Mouse (Mus musculus): ENCODE results near the gene Ces3a.
A peak's percentile ranks its signal among the peaks of the same experiment; 100 is the strongest.
"Not testable (repeated sequence)": the region's sequence is repeated elsewhere in the genome, so short reads cannot be mapped to it uniquely, and the experiment has no call there.

Ces3a gene

DNA sequence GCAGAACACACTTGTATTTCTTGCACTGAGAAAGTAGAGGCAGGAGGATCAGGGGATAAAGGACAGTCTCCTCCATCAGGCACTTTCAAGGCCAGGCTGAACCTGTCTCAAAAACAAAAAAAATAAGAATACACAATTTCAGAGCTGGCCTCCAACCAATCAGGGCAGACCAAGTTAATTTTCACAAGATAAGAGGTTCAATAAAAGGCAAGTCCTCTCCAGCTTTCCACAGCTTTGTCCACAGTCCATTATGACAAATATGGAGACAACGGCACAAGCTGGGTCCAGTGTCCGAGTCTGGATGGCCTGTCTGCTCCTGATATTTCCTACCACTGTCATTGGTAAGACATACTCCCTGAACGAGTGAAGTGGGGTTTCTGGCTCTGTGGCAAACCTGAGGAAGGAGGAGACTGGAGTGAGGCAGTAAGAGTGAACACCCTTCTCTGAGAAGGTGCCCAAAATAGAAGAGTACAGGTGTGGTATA, at the start of gene Ces3a:
Ces3a (plus strand) TSS at position 231 of the 484 bp plus-strand sequence.
- DNase-seq (ENCODE audit: low spot score in 2 of 2), result no peak

DNA sequence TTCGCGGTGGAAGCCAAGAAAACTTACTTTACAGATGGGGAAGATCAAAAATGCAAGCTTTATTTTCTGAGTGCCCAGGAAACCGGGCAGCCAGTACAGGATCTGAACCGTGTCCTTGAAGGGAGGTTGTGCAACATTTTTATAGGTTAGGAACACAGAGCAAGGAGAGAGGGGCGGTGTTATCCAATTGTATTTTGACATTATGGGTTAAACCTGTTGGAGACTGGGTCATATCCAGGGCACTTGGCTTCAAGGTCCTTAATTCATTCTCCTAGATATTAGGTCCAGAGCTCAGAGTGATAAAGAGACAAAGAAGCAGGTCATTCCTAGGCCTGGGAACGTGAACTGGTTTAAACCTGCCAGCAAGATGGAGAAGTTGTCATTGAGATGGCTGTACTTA, 49.2 kb upstream of the Ces3a start:
- no peak for DNase-seq (ENCODE audit: low spot score in 2 of 2)

GRCm38 (mm10) chr8:105000586-105000985, 47.8 kb upstream of the Ces3a start, which contains the start of gene Ces2h:
Gene Ces2h, plus strand, starts transcription at chr8:105000853.
- no peak for DNase-seq (ENCODE audit: low spot score in 2 of 2)

GRCm38 (mm10) chr8:105010000-105010399, 38.4 kb upstream of the Ces3a start:
- DNase-seq (ENCODE audit: low spot score in 2 of 2), result no peak

DNA sequence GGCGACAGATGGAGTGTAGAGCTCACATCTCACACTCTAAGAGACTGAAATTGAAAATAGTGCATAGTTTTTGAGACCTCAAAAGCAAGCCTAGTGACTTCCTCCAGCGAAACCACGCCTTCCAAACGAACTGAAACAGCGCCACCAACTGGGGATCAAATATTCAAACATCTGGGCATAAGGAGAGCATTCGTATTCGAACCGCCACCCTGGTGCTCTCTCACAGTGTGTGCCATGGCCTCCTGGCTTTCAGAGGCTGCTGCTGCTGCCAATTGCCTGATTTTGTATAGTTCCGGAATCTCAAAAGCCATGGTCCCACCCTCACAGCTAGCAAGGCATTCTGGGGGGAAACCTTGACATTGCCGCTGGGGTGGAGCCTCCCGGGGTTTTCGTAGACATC, 37.3 kb upstream of the Ces3a start:
- no peak for DNase-seq (ENCODE audit: low spot score in 2 of 2)

DNA sequence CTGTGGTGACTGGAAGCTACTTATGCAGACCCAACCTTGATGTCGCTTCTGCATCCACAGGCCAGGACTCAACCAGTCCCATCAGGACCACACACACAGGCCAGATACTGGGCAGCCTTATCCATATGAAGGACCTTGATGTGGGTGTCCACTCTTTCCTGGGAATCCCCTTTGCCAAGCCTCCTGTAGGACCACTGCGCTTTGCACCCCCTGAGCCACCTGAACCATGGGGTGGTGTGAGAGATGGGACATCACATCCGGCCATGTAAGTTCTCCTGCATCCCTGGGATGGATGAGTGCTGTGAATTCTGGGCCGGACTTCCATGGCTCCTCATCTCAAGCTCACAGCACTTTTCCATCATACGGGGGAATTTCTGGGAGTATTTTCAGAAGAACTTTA, 34.0 kb upstream of the Ces3a start:
- DNase-seq (ENCODE audit: low spot score in 2 of 2), result no peak

DNA sequence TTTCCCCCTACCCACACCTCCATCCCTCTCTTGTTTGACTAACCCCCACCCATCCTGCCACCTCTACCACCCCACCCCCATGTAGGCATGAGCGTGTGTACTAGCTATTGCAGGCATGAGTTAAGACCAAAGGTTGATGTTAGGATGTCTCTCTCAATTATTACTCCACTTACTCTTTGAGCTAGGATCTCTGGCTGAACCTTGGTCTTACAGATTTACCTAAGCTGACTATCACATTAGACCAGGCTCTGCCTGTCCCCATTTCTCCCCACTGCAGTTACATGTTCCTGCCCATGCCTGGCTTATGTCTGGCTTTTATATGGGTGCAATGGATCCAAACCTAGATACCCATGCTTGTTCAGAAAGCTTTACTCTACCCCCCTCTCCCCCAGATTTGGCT, 26.4 kb upstream of the Ces3a start:
- no peak for DNase-seq (ENCODE audit: low spot score in 2 of 2)

- DNase-seq (ENCODE audit: low spot score in 2 of 2), result no peak
Measured at GRCm38 (mm10) chr8:105023087-105023486, 25.3 kb upstream of the Ces3a start.

GRCm38 (mm10) chr8:105025050-105025449, 23.4 kb upstream of the Ces3a start:
- DNase-seq (ENCODE audit: low spot score in 2 of 2), result no peak

- DNase-seq (ENCODE audit: low spot score in 2 of 2), result no peak
Measured at GRCm38 (mm10) chr8:105043510-105043909, 4.9 kb upstream of the Ces3a start.

GRCm38 (mm10) chr8:105045824-105046401, 2.5 kb upstream of the Ces3a start:
- no peak for DNase-seq (ENCODE audit: low spot score in 2 of 2)

DNA sequence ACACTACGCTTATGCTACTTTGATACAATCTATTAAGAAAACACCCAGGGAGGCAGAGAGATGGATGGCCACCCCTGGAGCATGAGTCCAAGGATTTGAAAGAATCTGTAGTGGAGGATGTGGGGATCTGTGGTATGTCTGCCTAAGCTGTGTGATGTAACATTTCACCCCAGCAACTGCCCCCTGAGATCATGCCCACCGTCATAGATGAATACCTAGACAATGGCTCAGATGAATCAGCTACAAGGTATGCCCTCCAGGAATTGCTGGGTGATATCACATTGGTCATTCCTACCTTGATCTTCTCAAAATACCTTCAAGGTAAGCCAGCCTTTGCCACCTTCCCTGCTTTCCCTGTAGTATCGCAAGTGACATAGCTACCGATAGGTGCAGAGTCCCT, 7.8 kb downstream of the Ces3a start:
- no peak for DNase-seq (ENCODE audit: low spot score in 2 of 2)

DNA sequence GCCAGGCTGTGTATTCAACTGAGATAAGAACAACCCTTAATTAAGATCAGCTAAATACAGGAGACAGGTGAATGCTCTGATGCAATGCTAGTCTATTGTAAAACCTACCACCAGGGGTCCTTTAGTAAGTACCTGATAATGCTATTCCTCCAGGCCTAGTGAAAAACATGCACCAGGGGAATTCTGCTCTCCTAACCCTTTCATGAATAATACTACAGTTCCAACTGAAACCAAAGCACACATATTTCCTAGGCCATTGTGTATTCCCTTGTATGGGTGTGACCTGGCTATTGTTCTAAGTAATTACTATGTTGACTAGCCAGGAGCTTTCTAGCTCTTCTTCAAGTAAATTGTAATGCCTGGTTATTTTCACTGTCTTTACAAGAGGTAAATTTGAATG, 11.7 kb downstream of the Ces3a start:
- DNase-seq (ENCODE audit: low spot score in 2 of 2), result no peak

- peak; percentile 5 to 40 for DNase-seq (ENCODE audit: low spot score in 2 of 2)
Measured at GRCm38 (mm10) chr8:105066761-105067160, 18.4 kb downstream of the Ces3a start.

DNA sequence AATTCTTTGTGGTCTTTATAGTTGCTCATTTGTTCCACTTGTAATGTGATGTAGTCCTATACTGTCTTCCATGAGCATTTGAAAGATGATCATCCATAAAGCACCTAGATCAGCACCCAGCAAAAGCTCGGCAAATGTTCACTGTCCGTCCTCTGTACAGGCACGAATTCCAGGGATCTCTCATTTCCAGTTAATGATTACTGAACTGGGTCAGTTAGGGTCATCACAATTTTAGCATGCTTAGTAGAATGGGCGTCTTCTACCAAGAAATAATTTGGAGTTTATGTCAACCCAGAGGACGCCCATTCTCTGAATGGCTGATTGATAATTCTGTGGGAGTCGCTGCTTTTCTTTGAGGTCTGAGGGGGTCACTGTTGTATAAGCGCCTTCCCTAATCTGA, 19.5 kb downstream of the Ces3a start:
- DNase-seq (ENCODE audit: low spot score in 2 of 2), result not testable (repeated sequence)

DNA sequence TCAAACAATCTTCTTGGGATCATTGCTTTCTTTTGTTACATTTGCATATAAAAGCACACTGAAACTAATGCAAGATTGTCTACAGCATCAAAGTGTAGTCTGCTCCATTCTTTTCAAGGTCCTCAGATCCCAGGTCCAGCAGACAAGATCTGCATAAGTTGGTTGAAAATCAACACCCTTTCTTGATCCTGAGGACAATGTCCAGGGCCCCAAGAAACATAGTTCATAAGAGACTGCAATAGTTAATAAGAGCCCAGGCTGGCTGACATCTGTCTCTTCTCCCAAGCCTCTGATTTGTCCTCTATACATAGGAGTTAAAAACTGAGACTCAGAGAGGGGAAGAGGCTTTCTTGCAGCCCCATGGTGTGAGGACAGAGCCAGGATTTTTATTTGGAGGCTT, 20.6 kb downstream of the Ces3a start:
- no peak for DNase-seq (ENCODE audit: low spot score in 2 of 2)

- no peak for DNase-seq (ENCODE audit: low spot score in 2 of 2)
Measured at GRCm38 (mm10) chr8:105076601-105077000, 28.2 kb downstream of the Ces3a start.

- no peak for DNase-seq (ENCODE audit: low spot score in 2 of 2)
Measured at GRCm38 (mm10) chr8:105077071-105077470, 28.7 kb downstream of the Ces3a start.

- no peak for DNase-seq (ENCODE audit: low spot score in 2 of 2)
Measured at GRCm38 (mm10) chr8:105078591-105078990, 30.2 kb downstream of the Ces3a start.

DNA sequence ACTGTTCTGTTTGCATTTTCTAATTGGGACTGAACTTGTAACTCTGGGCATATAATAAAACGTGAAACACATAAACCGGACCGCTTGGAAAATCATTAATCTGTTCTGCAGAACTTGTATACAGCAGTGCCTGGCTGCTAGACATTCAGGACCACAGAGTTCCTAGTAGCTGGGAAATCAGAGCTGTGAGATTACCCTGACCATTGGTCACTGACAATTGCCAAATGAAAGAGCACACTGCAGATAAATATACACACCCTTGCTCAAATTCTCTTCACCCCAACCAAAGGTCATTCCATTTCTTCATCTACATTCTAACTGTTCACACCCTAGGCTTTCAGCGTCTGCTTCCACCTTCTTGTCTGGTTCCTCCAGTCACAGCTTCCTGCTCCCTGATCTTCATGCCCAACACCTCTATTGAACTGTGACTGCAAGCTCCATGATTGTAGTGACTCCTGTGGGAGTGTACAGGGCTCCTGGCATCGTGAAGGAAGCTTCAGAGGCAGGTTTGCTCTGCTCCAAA, 32.5 kb downstream of the Ces3a start:
- no peak for DNase-seq (ENCODE audit: low spot score in 2 of 2)

- no peak for DNase-seq (ENCODE audit: low spot score in 2 of 2)
Measured at GRCm38 (mm10) chr8:105083449-105084050, 35.1 kb downstream of the Ces3a start, which contains the start of gene Ces3b. Gene Ces3b, plus strand, starts transcription at chr8:105083753.

DNA sequence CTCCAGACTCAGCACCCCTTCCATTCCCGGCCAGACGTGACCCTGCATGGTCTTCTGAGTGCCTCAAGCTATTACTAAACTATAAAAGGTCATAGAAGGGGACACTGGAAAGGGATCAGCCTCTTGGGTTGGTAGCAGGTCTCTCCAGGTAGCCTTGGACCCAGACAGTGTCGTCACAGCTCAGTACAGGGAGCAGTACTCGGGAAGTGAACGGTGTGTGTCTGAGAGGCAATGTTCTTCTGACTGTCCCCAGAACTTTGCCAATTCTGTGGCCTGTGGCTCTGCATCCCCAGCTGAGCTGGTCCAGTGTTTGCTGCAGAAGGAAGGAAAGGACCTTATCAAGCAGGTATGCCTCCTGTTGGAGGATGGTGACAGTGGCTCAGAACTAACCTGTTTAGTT, 39.8 kb downstream of the Ces3a start:
- not testable (repeated sequence) for DNase-seq (ENCODE audit: low spot score in 2 of 2)

- DNase-seq (ENCODE audit: low spot score in 2 of 2), result no peak
Measured at GRCm38 (mm10) chr8:105088581-105088980, 40.2 kb downstream of the Ces3a start.
